ENCODE assay signal across 11 mouse cellular contexts in the genomic region with DNA sequence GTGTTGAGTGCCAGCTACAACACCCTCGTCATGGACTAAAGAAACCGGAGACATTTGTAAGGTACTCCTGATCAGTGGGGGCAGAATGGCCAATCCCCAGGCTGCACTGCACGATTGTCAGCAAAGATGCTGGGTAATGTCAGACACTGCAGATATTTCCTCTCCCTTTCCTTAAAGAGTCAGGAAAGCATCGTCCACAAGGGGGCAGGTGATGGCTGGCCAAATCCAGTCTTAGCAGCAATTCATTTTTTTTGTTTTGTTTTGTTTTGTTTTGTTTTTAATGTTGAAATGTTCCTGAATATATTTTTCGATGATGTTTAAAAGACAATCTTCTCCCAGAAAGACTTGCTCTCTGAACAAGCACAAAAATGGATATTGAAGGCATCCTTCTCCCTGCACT. TPM values are rescaled to one million over a fixed set of nuclear protein-coding genes. Genes with fewer than 3 reads are reported as not detected.
DNase-seq lines count a peak whose midpoint lies in the region; ATAC-seq and TF ChIP-seq lines count a peak whose summit lies in the region.
"Had no signal": no experiment of that assay in that cellular context is flagged by ENCODE, and none has a peak within 500 bp of the region (broad histone marks: within the 10 kb centered on the region; RNA-seq: fewer than 3 reads in every experiment).

No protein-coding gene starts in this region.

- H3K4me1 ChIP-seq in heart, adult 2 months (ENCODE audit: control insufficient read depth, insufficient read depth, low read length): no peaks in the 10 kb centered on the region
- H3K4me1 ChIP-seq in heart, embryonic 11.5 days (ENCODE audit: control insufficient read depth, insufficient read depth, low read length): no peaks in the 10 kb centered on the region; the same call in 1 of the 2 replicates
- peaks cover 7% of the 10 kb centered on the region; the same call in 1 of the 2 replicates for H3K4me1 ChIP-seq in midbrain, embryonic 14.5 days (ENCODE audit: control insufficient read depth, insufficient read depth, low read length)
- H3K4me1 ChIP-seq in midbrain, embryonic 15.5 days: peaks cover 9% of the 10 kb centered on the region
- H3K4me1 ChIP-seq: limb, embryonic 15.5 days had no signal

- ATAC-seq in heart, embryonic 11.5 days (replicated peaks; ENCODE audit: insufficient number of reproducible peaks, low FRiP score, low TSS enrichment): no peak
- no peak for ATAC-seq in midbrain, embryonic 14.5 days (ENCODE audit: low FRiP score, low TSS enrichment)
- ATAC-seq in midbrain, embryonic 15.5 days (replicated peaks): no peak

- no peak for TF ChIP-seq POLR2A in heart, adult 2 months (IDR thresholded peaks at IDR 0.05; ENCODE audit: insufficient read depth, low read depth, low read length)

- intact Hi-C loops in heart, adult 2 months (cut with DNase I): no loop called here

- H3K9ac ChIP-seq in heart, adult 2 months (ENCODE audit: low read depth, low read length): no peak overlapping the region
- no peak overlapping the region for H3K9ac ChIP-seq in heart, embryonic 11.5 days (ENCODE audit: low read depth, low read length)
- H3K9ac ChIP-seq in midbrain, embryonic 14.5 days (replicated peaks; ENCODE audit: low read length): no peak overlapping the region
- no peak overlapping the region for H3K9ac ChIP-seq in midbrain, embryonic 15.5 days
- H3K9ac ChIP-seq: embryonic facial prominence, embryonic 15.5 days; limb, embryonic 15.5 days; neural tube, embryonic 12.5 days had no signal

- DNase-seq in heart, adult 2 months: no peak
- peak; percentile 73 for DNase-seq in midbrain, embryonic 14.5 days
- DNase-seq in brain, adult 2 months (ENCODE audit: low read depth, low spot score): peak; percentile 50
- peak; percentile 22 for DNase-seq in thymus, postnatal 0 days (ENCODE audit: low spot score)
- DNase-seq in layer of hippocampus, postnatal 14 days (ENCODE audit: low spot score in 2 of 2): no peak
- no peak for DNase-seq in frontal cortex, postnatal 14 days (ENCODE audit: low spot score in 2 of 2)

- H3K9me3 ChIP-seq in heart, embryonic 11.5 days (replicated peaks; ENCODE audit: control insufficient read depth, low read length): no peaks in the 10 kb centered on the region
- H3K9me3 ChIP-seq in midbrain, embryonic 14.5 days (ENCODE audit: control insufficient read depth, low read length): no peaks in the 10 kb centered on the region
- H3K9me3 ChIP-seq in midbrain, embryonic 15.5 days: no peaks in the 10 kb centered on the region
- H3K9me3 ChIP-seq: embryonic facial prominence, embryonic 15.5 days; limb, embryonic 15.5 days; neural tube, embryonic 12.5 days had no signal

- 35% methylated on average over 5 of the region's 5 CpGs for WGBS in heart, adult 2 months
- WGBS in heart, embryonic 11.5 days (ENCODE audit: insufficient replicate concordance): 38% methylated on average over 5 of the region's 5 CpGs
- 53% methylated on average over 5 of the region's 5 CpGs for WGBS in midbrain, embryonic 14.5 days
- WGBS in midbrain, embryonic 15.5 days: 48% methylated on average over 5 of the region's 5 CpGs

- TF ChIP-seq CTCF in heart, adult 2 months (IDR thresholded peaks at IDR 0.05): peak; percentile 66

- no peak for TF ChIP-seq EP300 in heart, adult 2 months (IDR thresholded peaks at IDR 0.05; ENCODE audit: insufficient read depth, low read depth, low read length)

- H3K27me3 ChIP-seq in heart, adult 2 months (ENCODE audit: control insufficient read depth, insufficient read depth, low read length): no peaks in the 10 kb centered on the region
- H3K27me3 ChIP-seq in heart, embryonic 11.5 days (ENCODE audit: control insufficient read depth, insufficient read depth, low read length): no peaks in the 10 kb centered on the region
- no peaks in the 10 kb centered on the region for H3K27me3 ChIP-seq in midbrain, embryonic 14.5 days (ENCODE audit: control insufficient read depth, insufficient read depth, low read length)
- no peaks in the 10 kb centered on the region for H3K27me3 ChIP-seq in midbrain, embryonic 15.5 days (replicated peaks)
- H3K27me3 ChIP-seq: embryonic facial prominence, embryonic 15.5 days; limb, embryonic 15.5 days; neural tube, embryonic 12.5 days had no signal

- no peak overlapping the region for H3K27ac ChIP-seq in heart, adult 2 months
- no peak overlapping the region for H3K27ac ChIP-seq in heart, embryonic 11.5 days (ENCODE audit: low read depth, low read length)
- no peak overlapping the region for H3K27ac ChIP-seq in midbrain, embryonic 14.5 days (replicated peaks; ENCODE audit: low read depth, low read length)
- no peak overlapping the region for H3K27ac ChIP-seq in midbrain, embryonic 15.5 days
- H3K27ac ChIP-seq: embryonic facial prominence, embryonic 15.5 days; limb, embryonic 15.5 days; neural tube, embryonic 12.5 days had no signal

- H3K36me3 ChIP-seq in heart, adult 2 months (ENCODE audit: control insufficient read depth, insufficient read depth, low read length): no peaks in the 10 kb centered on the region
- H3K36me3 ChIP-seq in heart, embryonic 11.5 days (ENCODE audit: control insufficient read depth, insufficient read depth, low read length): no peaks in the 10 kb centered on the region
- no peaks in the 10 kb centered on the region for H3K36me3 ChIP-seq in midbrain, embryonic 14.5 days (ENCODE audit: control insufficient read depth, insufficient read depth, low read length)
- no peaks in the 10 kb centered on the region for H3K36me3 ChIP-seq in midbrain, embryonic 15.5 days (replicated peaks)
- H3K36me3 ChIP-seq: embryonic facial prominence, embryonic 15.5 days; limb, embryonic 15.5 days; neural tube, embryonic 12.5 days had no signal

- H3K4me3 ChIP-seq in heart, adult 2 months: no peak overlapping the region
- H3K4me3 ChIP-seq in heart, embryonic 11.5 days (ENCODE audit: low read depth, low read length): no peak overlapping the region
- H3K4me3 ChIP-seq in midbrain, embryonic 14.5 days (replicated peaks; ENCODE audit: low read depth, low read length): no peak overlapping the region
- no peak overlapping the region for H3K4me3 ChIP-seq in midbrain, embryonic 15.5 days
- H3K4me3 ChIP-seq: embryonic facial prominence, embryonic 15.5 days; limb, embryonic 15.5 days; neural tube, embryonic 12.5 days had no signal

- H3K4me2 ChIP-seq in heart, embryonic 11.5 days: no peak overlapping the region
- no peak overlapping the region for H3K4me2 ChIP-seq in midbrain, embryonic 14.5 days (ENCODE audit: low read length)
- no peak overlapping the region for H3K4me2 ChIP-seq in midbrain, embryonic 15.5 days
- H3K4me2 ChIP-seq: embryonic facial prominence, embryonic 15.5 days; limb, embryonic 15.5 days; neural tube, embryonic 12.5 days had no signal

- H3K79me2 ChIP-seq in heart, adult 2 months (replicated peaks; ENCODE audit: control insufficient read depth, insufficient read depth, low read length): no peaks in the 10 kb centered on the region

RNA-seq across cellular contexts. Expression of a gene that starts 15.9 kb away (rescaled TPM):
- total RNA-seq in heart, adult 2 months (2021): 100 to 1,000 TPM; 352 to 447 TPM
- 425 and 550 TPM in 2 replicates for polyA plus RNA-seq in heart, adult 2 months (2012; rRNA removed)
- 1,149 and 1,243 TPM in 2 replicates for polyA plus RNA-seq in heart, embryonic 11.5 days (2014; fragmentation: Nextera tagmentation; extraction: Ambion mirVana)
- 552 and 571 TPM in 2 replicates for polyA plus RNA-seq in midbrain, embryonic 14.5 days (2014; fragmentation: Nextera tagmentation; extraction: Ambion mirVana)
- 441 and 470 TPM in 2 replicates for polyA plus RNA-seq in midbrain, embryonic 15.5 days (2015; fragmentation: Nextera tagmentation; extraction: Ambion mirVana)
- polyA plus RNA-seq in thymus, postnatal 0 days (2015; fragmentation: Nextera tagmentation; extraction: Ambion mirVana): 1,172 and 1,231 TPM in 2 replicates
- 100 to 1,000 TPM; 369 to 393 TPM for total RNA-seq in layer of hippocampus, postnatal 14 days (2021)

Comparison
In these comparisons a context has a peak if more than half of its experiments do, and no peak if none do; other contexts are left out.
1. DNase-seq: peak in midbrain, embryonic 14.5 days (single experiment), brain, adult 2 months (single experiment) and thymus, postnatal 0 days (single experiment); none in heart, adult 2 months (0 of 2), layer of hippocampus, postnatal 14 days (0 of 2) and frontal cortex, postnatal 14 days (0 of 2).